Mouse (Mus musculus) testis, adult 2 months (tissue): ENCODE data around the gene Akap8.

Experiments
- CTCF ChIP-seq: fragments of 200-500 bp; IDR thresholded peaks from 2 replicates; pipeline ENCODE4 v1.5.1; 2012; ENCODE audit warnings: low read depth, mild to moderate bottlenecking, inconsistent platforms, low read length, moderate library complexity; ENCODE audit not compliant: control insufficient read depth, insufficient read depth, insufficient replicate concordance
- POLR2A ChIP-seq: fragments of 200-500 bp; IDR thresholded peaks from 2 replicates; pipeline ENCODE4 v1.6.1; 2012; ENCODE audit warnings: low read depth, mild to moderate bottlenecking, inconsistent platforms, low read length, moderate library complexity; ENCODE audit not compliant: control insufficient read depth

GRCm38 (mm10) chr17:32281126-32281525 lies 39.9 kb downstream of the Akap8 start:
- TF ChIP-seq CTCF (no peak), POLR2A (no peak)
